Mouse (Mus musculus) kidney, adult 9 months (tissue): Measurements from ENCODE around the gene Gpc1.
A peak's percentile ranks its signal among the peaks of the same experiment; 100 is the strongest.

Source experiments
- DNase-seq: peaks from one replicate; pipeline ENCODE4 v3.0.0; 2022

Gene Gpc1

GRCm38 (mm10) chr1:92833987-92834706 lies 2.7 kb downstream of the Gpc1 start:
- peak; percentile 84 for DNase-seq

- no peak for DNase-seq
Measured at GRCm38 (mm10) chr1:92837931-92838833, 6.7 kb downstream of the Gpc1 start.

GRCm38 (mm10) chr1:92839211-92839610 lies 7.8 kb downstream of the Gpc1 start:
- DNase-seq: no peak

GRCm38 (mm10) chr1:92840231-92840890 lies 8.9 kb downstream of the Gpc1 start:
- DNase-seq: peak; percentile 20

- DNase-seq: no peak
Measured at GRCm38 (mm10) chr1:92841427-92841826, 10.0 kb downstream of the Gpc1 start.

GRCm38 (mm10) chr1:92845889-92846288 lies 14.4 kb downstream of the Gpc1 start:
- no peak for DNase-seq

- DNase-seq: no peak
Measured at GRCm38 (mm10) chr1:92847873-92848839, 16.7 kb downstream of the Gpc1 start.

- no peak for DNase-seq
Measured at GRCm38 (mm10) chr1:92849491-92849890, 18.0 kb downstream of the Gpc1 start.

- no peak for DNase-seq
Measured at GRCm38 (mm10) chr1:92849938-92850574, 18.6 kb downstream of the Gpc1 start.

- DNase-seq: no peak
Measured at GRCm38 (mm10) chr1:92852450-92852849, 21.0 kb downstream of the Gpc1 start.

GRCm38 (mm10) chr1:92861503-92861902 lies 30.1 kb downstream of the Gpc1 start:
- no peak for DNase-seq

- no peak for DNase-seq
Measured at GRCm38 (mm10) chr1:92863268-92863667, 31.8 kb downstream of the Gpc1 start.

GRCm38 (mm10) chr1:92866170-92866569 lies 34.7 kb downstream of the Gpc1 start:
- DNase-seq: no peak

GRCm38 (mm10) chr1:92869985-92870384 lies 38.5 kb downstream of the Gpc1 start:
- DNase-seq: no peak

- no peak for DNase-seq
Measured at GRCm38 (mm10) chr1:92872666-92873065, 41.2 kb downstream of the Gpc1 start.

- DNase-seq: peak; percentile 14
Measured at GRCm38 (mm10) chr1:92874011-92874410, 42.6 kb downstream of the Gpc1 start.

- DNase-seq: no peak
Measured at GRCm38 (mm10) chr1:92875360-92876111, 44.1 kb downstream of the Gpc1 start.

GRCm38 (mm10) chr1:92877431-92877978 lies 46.1 kb downstream of the Gpc1 start:
- DNase-seq: no peak

GRCm38 (mm10) chr1:92878066-92878741 lies 46.8 kb downstream of the Gpc1 start:
- DNase-seq: no peak

GRCm38 (mm10) chr1:92879266-92879665 lies 47.8 kb downstream of the Gpc1 start:
- no peak for DNase-seq
